Mouse (Mus musculus) kidney, postnatal 4 days (tissue): ENCODE results near the gene Tmem207.

Source experiments
- DNase-seq, 2 experiments: peaks; one replicate each; pipeline ENCODE4 v3.0.0; 2021; ENCODE audit warnings: mixed read lengths in 2 of 2

The Tmem207 gene

GRCm38 (mm10) chr16:26454163-26454562, 72.4 kb downstream of the Tmem207 start:
- DNase-seq = peak; percentile 7 to 39
